Mouse (Mus musculus) ES-E14 (cell line): ENCODE results near the gene Dmac2.

Experiments
- MAFK ChIP-seq: IDR thresholded peaks from 2 replicates; pipeline ENCODE4 v1.6.1; 2014; ENCODE audit warnings: mild to moderate bottlenecking, low read depth, low read length, inconsistent platforms; ENCODE audit not compliant: insufficient read depth
- ZC3H11A ChIP-seq: IDR thresholded peaks from 2 replicates; pipeline ENCODE4 v1.6.1; 2012; ENCODE audit warnings: low read depth, mild to moderate bottlenecking, inconsistent platforms, low read length, borderline replicate concordance

DNA sequence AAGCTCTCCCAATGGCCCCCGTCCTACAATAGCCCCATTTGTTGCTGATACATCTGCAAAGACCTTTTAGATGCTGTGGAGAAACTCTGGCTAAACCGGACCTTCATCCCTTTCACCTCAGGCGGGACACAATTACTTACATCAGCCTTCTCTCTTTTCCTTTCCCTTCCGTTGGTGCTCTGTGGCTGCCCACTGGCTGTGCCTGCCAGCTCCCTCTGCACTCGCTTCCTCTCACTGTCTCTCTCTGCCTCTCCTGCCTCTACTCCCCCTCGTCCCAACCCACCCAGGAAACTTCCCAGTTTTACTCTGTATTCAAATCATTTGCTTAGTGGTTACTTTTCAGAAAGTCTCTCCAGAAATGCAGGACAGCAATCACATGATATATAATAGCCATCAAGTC is 9.2 kb upstream of the Dmac2 start:
- TF ChIP-seq MAFK (no peak), ZC3H11A (no peak)
